Mouse (Mus musculus): ENCODE data around the gene Adcy7. TPM values are rescaled to one million over a fixed set of nuclear protein-coding genes. Genes with fewer than 3 reads are reported as not detected.
A peak's percentile ranks its signal among the peaks of the same experiment; 100 is the strongest.

The Adcy7 gene
- polyA plus RNA-seq (2015; fragmentation: Nextera tagmentation; extraction: Ambion mirVana): 7.0 and 8.3 TPM in 2 replicates

DNA sequence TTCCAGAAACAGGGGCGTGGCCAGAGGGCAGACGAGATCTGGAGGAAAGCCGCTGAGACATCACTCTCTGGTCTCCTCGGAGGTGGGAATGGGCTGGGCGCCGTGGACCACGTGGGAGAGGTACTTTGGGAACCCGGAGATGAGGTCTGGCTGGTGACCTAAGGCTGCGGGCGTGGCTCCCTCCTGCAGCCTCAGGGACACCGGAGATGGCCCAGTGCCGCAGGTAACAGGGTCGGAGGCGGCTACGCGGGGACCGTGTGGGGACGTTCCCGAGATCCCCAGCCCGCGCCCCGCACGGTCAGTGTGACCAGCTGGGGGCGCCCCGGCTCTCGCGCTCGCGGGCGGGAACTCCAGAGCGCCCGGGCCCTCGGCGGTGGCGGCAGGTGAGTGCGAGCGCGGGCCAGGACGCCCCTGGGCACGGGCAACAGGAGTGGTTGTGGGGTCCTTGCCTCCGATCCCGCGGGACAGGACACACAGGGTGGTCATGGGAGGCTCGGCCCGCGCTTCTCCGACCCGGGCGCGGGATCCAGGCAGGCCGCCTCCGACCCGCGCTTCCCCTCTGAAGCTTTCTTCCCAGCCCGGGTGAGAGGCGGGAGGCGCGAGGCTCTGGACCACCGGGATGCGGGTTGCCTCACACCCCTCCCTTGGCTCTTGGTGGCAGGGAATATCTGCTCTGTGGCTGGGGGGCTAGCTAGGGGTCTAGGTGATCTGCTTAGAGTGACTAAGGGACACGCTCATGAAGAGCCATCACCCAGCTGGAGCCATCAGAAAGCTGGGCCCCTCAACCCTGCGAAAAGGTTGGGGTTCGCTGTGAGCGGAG, at the start of gene Adcy7:
TSS of gene Adcy7 (plus strand) at position 173 of the 820 bp plus-strand sequence.
- Histone ChIP-seq H3K27me3 (replicated peaks; ENCODE audit: control insufficient read depth, insufficient read depth, low read length) (peaks cover 8% of the 10 kb centered on the region; the same call in 1 of the 2 replicates), H3K9ac (ENCODE audit: low read depth, low read length) (peak within 1 kb of the TSS; percentile 69), H3K27ac (ENCODE audit: low read depth, low read length) (no peak within 1 kb of the TSS), H3K4me3 (ENCODE audit: low read length) (peak within 1 kb of the TSS; percentile 49), H3K9me3 (ENCODE audit: control insufficient read depth, low read length) (no peaks in the 10 kb centered on the region), H3K4me1 (ENCODE audit: control insufficient read depth, insufficient read depth, low read depth, low read length) (peaks cover 6% of the 10 kb centered on the region), H3K4me2 (ENCODE audit: low read length) (peak within 1 kb of the TSS; percentile 84), H3K36me3 (ENCODE audit: control insufficient read depth, insufficient read depth, low read length) (no peaks in the 10 kb centered on the region)
- peak; percentile 71 for ATAC-seq
- 3% methylated on average over 63 of the region's 64 CpGs for WGBS

- Histone ChIP-seq H3K27me3 (replicated peaks; ENCODE audit: control insufficient read depth, insufficient read depth, low read length) (no peaks in the 10 kb centered on the region), H3K9ac (ENCODE audit: low read depth, low read length) (no peak overlapping the region), H3K4me3 (ENCODE audit: low read length) (no peak overlapping the region), H3K27ac (ENCODE audit: low read depth, low read length) (no peak overlapping the region), H3K36me3 (ENCODE audit: control insufficient read depth, insufficient read depth, low read length) (no peaks in the 10 kb centered on the region), H3K4me2 (ENCODE audit: low read length) (no peak overlapping the region), H3K4me1 (ENCODE audit: control insufficient read depth, insufficient read depth, low read depth, low read length) (peaks cover 14% of the 10 kb centered on the region), H3K9me3 (ENCODE audit: control insufficient read depth, low read length) (no peaks in the 10 kb centered on the region)
- WGBS: 22% methylated on average over 5 of the region's 5 CpGs
- peak; percentile 61; the same call in 1 of the 2 replicates for ATAC-seq
Observed at GRCm38 (mm10) chr8:88225358-88225757, 46.8 kb upstream of the Adcy7 start.

GRCm38 (mm10) chr8:88227851-88228250, 44.4 kb upstream of the Adcy7 start:
- Histone ChIP-seq H3K9ac (ENCODE audit: low read depth, low read length) (no peak overlapping the region), H3K27ac (ENCODE audit: low read depth, low read length) (no peak overlapping the region), H3K36me3 (ENCODE audit: control insufficient read depth, insufficient read depth, low read length) (no peaks in the 10 kb centered on the region), H3K4me3 (ENCODE audit: low read length) (no peak overlapping the region), H3K9me3 (ENCODE audit: control insufficient read depth, low read length) (no peaks in the 10 kb centered on the region), H3K27me3 (replicated peaks; ENCODE audit: control insufficient read depth, insufficient read depth, low read length) (no peaks in the 10 kb centered on the region), H3K4me2 (ENCODE audit: low read length) (no peak overlapping the region), H3K4me1 (ENCODE audit: control insufficient read depth, insufficient read depth, low read depth, low read length) (peaks cover 14% of the 10 kb centered on the region)
- WGBS: 59% methylated on average over 6 of the region's 6 CpGs
- no peak for ATAC-seq

DNA sequence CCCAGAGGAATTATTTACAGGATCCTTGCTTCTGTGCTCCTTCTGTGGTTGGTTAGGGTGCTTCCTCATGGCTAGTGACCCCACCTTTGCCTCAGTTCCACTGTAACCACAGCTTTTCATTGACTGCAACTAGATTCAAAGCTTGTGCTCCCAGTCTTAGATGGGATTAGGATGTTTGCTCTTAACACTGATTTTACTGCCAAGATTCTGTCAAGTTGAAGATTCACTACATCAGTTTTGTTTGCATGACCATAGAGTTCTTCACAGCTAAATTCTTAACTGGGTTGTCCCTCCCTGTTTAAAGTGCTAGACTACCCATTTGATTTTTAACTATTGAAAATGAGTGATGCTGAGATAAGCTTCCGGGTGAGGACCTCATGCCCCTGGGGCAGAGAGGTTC, 43.9 kb upstream of the Adcy7 start:
- Histone ChIP-seq H3K4me2 (ENCODE audit: low read length) (no peak overlapping the region), H3K27ac (ENCODE audit: low read depth, low read length) (no peak overlapping the region), H3K36me3 (ENCODE audit: control insufficient read depth, insufficient read depth, low read length) (no peaks in the 10 kb centered on the region), H3K27me3 (replicated peaks; ENCODE audit: control insufficient read depth, insufficient read depth, low read length) (no peaks in the 10 kb centered on the region), H3K9me3 (ENCODE audit: control insufficient read depth, low read length) (no peaks in the 10 kb centered on the region), H3K4me1 (ENCODE audit: control insufficient read depth, insufficient read depth, low read depth, low read length) (peaks cover 14% of the 10 kb centered on the region), H3K9ac (ENCODE audit: low read depth, low read length) (no peak overlapping the region), H3K4me3 (ENCODE audit: low read length) (no peak overlapping the region)
- no peak for ATAC-seq
- WGBS: 70% methylated on average over 1 of the region's 1 CpGs

DNA sequence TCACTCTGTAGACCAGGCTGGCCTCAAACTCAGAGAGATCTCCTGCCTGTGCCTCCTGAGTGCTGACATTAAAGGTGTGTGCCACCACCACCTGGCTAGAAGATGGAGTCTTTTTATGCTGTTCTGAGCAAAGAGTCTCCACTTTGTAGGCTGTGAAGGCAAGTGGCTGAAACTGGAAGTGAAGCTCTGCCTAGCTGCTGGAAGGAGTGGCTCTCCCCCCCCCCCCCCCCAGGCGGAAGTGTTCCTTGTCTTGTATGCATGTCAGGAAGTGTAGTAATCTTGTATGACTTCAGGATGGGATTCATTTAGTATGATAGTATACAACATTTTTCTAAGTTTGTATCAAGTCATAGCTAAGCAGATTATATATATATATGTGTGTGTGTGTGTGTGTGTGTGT, 43.4 kb upstream of the Adcy7 start:
- no peak overlapping the region for H3K4me3 ChIP-seq (ENCODE audit: low read length)
- ATAC-seq: no peak
- no peaks in the 10 kb centered on the region for H3K36me3 ChIP-seq (ENCODE audit: control insufficient read depth, insufficient read depth, low read length)
- no peaks in the 10 kb centered on the region for H3K27me3 ChIP-seq (replicated peaks; ENCODE audit: control insufficient read depth, insufficient read depth, low read length)
- H3K9ac ChIP-seq (ENCODE audit: low read depth, low read length): no peak overlapping the region
- WGBS: 100% methylated on average over 1 of the region's 1 CpGs
- no peaks in the 10 kb centered on the region for H3K9me3 ChIP-seq (ENCODE audit: control insufficient read depth, low read length)
- no peak overlapping the region for H3K4me2 ChIP-seq (ENCODE audit: low read length)
- H3K27ac ChIP-seq (ENCODE audit: low read depth, low read length): no peak overlapping the region
- H3K4me1 ChIP-seq (ENCODE audit: control insufficient read depth, insufficient read depth, low read depth, low read length): peaks cover 14% of the 10 kb centered on the region

- H3K4me1 ChIP-seq (ENCODE audit: control insufficient read depth, insufficient read depth, low read depth, low read length): peaks cover 3% of the 10 kb centered on the region; the same call in 1 of the 2 replicates
- no peaks in the 10 kb centered on the region for H3K27me3 ChIP-seq (replicated peaks; ENCODE audit: control insufficient read depth, insufficient read depth, low read length)
- WGBS: 69% methylated on average over 2 of the region's 2 CpGs
- no peak overlapping the region for H3K27ac ChIP-seq (ENCODE audit: low read depth, low read length)
- H3K9me3 ChIP-seq (ENCODE audit: control insufficient read depth, low read length): no peaks in the 10 kb centered on the region
- H3K36me3 ChIP-seq (ENCODE audit: control insufficient read depth, insufficient read depth, low read length): no peaks in the 10 kb centered on the region
- no peak overlapping the region for H3K4me2 ChIP-seq (ENCODE audit: low read length)
- H3K9ac ChIP-seq (ENCODE audit: low read depth, low read length): no peak overlapping the region
- no peak overlapping the region for H3K4me3 ChIP-seq (ENCODE audit: low read length)
- ATAC-seq: no peak
Observed at GRCm38 (mm10) chr8:88236666-88237065, 35.5 kb upstream of the Adcy7 start.

- 86% methylated on average over 2 of the region's 2 CpGs for WGBS
- Histone ChIP-seq H3K4me2 (ENCODE audit: low read length) (no peak overlapping the region), H3K9ac (ENCODE audit: low read depth, low read length) (no peak overlapping the region)
Observed at GRCm38 (mm10) chr8:88237606-88238005, 34.6 kb upstream of the Adcy7 start.

DNA sequence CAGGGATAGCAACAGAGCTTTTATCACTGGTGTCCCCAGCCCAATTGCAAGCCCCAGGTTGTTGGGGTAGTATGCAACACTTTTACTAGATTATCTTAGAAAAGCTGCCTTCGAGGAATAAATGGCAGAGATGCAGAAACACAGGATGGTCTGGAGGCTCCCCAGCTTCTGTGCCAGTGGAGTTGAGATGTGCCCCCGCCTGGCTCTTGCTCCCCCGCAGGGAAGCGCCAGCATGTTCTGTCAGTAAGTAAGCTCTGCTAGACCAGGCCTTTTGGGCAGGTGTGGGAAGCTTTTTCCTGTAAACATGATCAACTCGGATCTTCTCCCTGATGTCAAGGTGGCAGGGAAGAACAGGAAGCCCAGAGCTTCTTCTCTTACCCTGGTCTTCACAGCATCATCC, 32.9 kb upstream of the Adcy7 start:
- Histone ChIP-seq H3K27ac (ENCODE audit: low read depth, low read length) (no peak overlapping the region), H3K36me3 (ENCODE audit: control insufficient read depth, insufficient read depth, low read length) (no peaks in the 10 kb centered on the region), H3K4me3 (ENCODE audit: low read length) (no peak overlapping the region), H3K9ac (ENCODE audit: low read depth, low read length) (no peak overlapping the region), H3K4me2 (ENCODE audit: low read length) (no peak overlapping the region), H3K4me1 (ENCODE audit: control insufficient read depth, insufficient read depth, low read depth, low read length) (peaks cover 3% of the 10 kb centered on the region), H3K27me3 (replicated peaks; ENCODE audit: control insufficient read depth, insufficient read depth, low read length) (no peaks in the 10 kb centered on the region), H3K9me3 (ENCODE audit: control insufficient read depth, low read length) (no peaks in the 10 kb centered on the region)
- WGBS: 89% methylated on average over 5 of the region's 5 CpGs
- no peak for ATAC-seq

More at GRCm38 (mm10) chr8:88237606-88238005, 34.6 kb upstream of the Adcy7 start:
- peaks cover 3% of the 10 kb centered on the region for H3K4me1 ChIP-seq (ENCODE audit: control insufficient read depth, insufficient read depth, low read depth, low read length)
- no peak overlapping the region for H3K27ac ChIP-seq (ENCODE audit: low read depth, low read length)
- H3K9me3 ChIP-seq (ENCODE audit: control insufficient read depth, low read length): no peaks in the 10 kb centered on the region
- no peaks in the 10 kb centered on the region for H3K36me3 ChIP-seq (ENCODE audit: control insufficient read depth, insufficient read depth, low read length)
- no peak for ATAC-seq
- H3K4me3 ChIP-seq (ENCODE audit: low read length): no peak overlapping the region
- H3K27me3 ChIP-seq (replicated peaks; ENCODE audit: control insufficient read depth, insufficient read depth, low read length): no peaks in the 10 kb centered on the region

DNA sequence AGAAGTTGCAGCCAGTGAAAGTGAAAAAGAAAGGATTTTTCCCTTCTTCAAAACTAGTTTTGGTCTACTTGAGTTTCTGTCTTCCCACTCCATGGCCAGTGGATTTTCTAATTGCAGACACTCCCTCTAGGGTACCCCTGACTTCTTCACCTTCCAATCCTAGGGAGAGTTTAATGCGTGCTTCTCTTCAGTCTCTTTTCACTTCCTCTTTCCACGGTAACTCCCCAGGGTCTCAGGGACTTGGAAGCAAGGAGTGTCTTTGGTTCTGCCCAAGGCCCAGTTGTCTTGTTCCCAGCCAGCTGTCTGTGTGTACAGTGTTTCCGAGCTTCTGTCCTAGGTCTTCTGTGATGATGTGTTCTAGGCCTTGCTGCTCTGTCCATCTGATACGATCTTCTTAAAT, 30.3 kb upstream of the Adcy7 start:
- Histone ChIP-seq H3K27me3 (replicated peaks; ENCODE audit: control insufficient read depth, insufficient read depth, low read length) (no peaks in the 10 kb centered on the region), H3K4me3 (ENCODE audit: low read length) (no peak overlapping the region), H3K4me2 (ENCODE audit: low read length) (no peak overlapping the region), H3K27ac (ENCODE audit: low read depth, low read length) (no peak overlapping the region), H3K9me3 (ENCODE audit: control insufficient read depth, low read length) (no peaks in the 10 kb centered on the region), H3K9ac (ENCODE audit: low read depth, low read length) (no peak overlapping the region), H3K4me1 (ENCODE audit: control insufficient read depth, insufficient read depth, low read depth, low read length) (peaks cover 3% of the 10 kb centered on the region), H3K36me3 (ENCODE audit: control insufficient read depth, insufficient read depth, low read length) (peaks cover 6% of the 10 kb centered on the region)
- WGBS: 78% methylated on average over 4 of the region's 4 CpGs
- no peak for ATAC-seq
